Mouse (Mus musculus): Measurements from ENCODE around the gene Dmrtc2. TPM values are rescaled to one million over a fixed set of nuclear protein-coding genes. Genes with fewer than 3 reads are reported as not detected.
"Not testable (repeated sequence)": the region's sequence is repeated elsewhere in the genome, so short reads cannot be mapped to it uniquely, and the experiment has no call there.

Gene Dmrtc2
- total and polyA plus RNA-seq, 3 experiments = not detected

DNA sequence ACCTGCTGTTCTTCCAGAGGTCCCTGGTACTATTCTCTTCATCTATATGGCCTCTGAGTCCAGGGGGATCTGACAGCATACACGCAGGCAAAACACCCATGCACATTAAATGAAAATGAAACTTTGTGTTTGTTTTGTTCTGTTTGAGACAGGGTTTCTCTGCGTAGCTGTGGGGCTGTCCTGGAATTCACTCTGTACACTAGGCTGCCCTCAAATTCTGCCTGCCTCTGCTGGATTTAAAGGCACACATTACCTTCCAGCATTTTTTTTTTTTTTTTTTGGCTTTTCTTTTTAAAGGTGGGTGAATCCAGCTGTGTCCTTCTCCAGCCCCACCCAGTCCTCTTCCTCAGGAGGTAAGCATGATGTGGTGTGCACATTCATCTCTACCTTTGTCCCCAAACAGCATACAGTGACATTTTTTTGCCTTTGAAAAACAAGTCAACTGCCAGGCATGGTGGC lies 22.3 kb downstream of the Dmrtc2 start:
- no peak for DNase-seq (ENCODE audit: low read depth, low spot score)
- Histone ChIP-seq H3K4me3 (ENCODE audit: control insufficient read depth in 1 of 2, insufficient read depth in 1 of 2, low read depth in 2 of 2, low read length in 2 of 2) (no peak overlapping the region), H3K27me3 (ENCODE audit: control insufficient read depth in 1 of 2, insufficient read depth in 2 of 2, low read length in 2 of 2) (no peaks in the 10 kb centered on the region), H3K27ac (ENCODE audit: control insufficient read depth, low read depth, low read length) (no peak overlapping the region), H3K9me3 (replicated peaks; ENCODE audit: insufficient read depth, low read length) (no peaks in the 10 kb centered on the region), H3K4me1 (ENCODE audit: control insufficient read depth in 1 of 2, insufficient read depth in 2 of 2, low read length in 2 of 2) (peaks cover 0 to 6% of the 10 kb centered on the region in 2 experiments; a peak in 2 of 4 replicates), H3K36me3 (ENCODE audit: control insufficient read depth in 1 of 2, insufficient read depth in 2 of 2, low read length in 2 of 2) (peaks cover 4 to 8% of the 10 kb centered on the region in 2 experiments), H3K79me2 (ENCODE audit: control insufficient read depth, insufficient read depth, low read length, poor library complexity) (peaks cover 9% of the 10 kb centered on the region), H3K9ac (ENCODE audit: control insufficient read depth, low read depth, low read length, poor library complexity, severe bottlenecking) (no peak overlapping the region)
- TF ChIP-seq NELFE (IDR thresholded peaks at IDR 0.05; ENCODE audit: low read depth, low read length) (no peak), RCOR1 (IDR thresholded peaks at IDR 0.05; ENCODE audit: low read depth, low read length) (no peak), MAX (IDR thresholded peaks at IDR 0.05; ENCODE audit: low read length) (no peak), MXI1 (IDR thresholded peaks at IDR 0.05; ENCODE audit: low read depth, low read length) (no peak), EP300 (IDR thresholded peaks at IDR 0.05; ENCODE audit: low read depth in 1 of 2, low read length in 2 of 2) (no peak), ELF1 (IDR thresholded peaks at IDR 0.05; ENCODE audit: low read depth, low read length) (no peak), POLR2AphosphoS2 (IDR thresholded peaks at IDR 0.05; ENCODE audit: low read length) (no peak), CTCF (IDR thresholded peaks at IDR 0.05 in 2 of 3, conservative IDR thresholded peaks at IDR 0.05 in 1 of 3; ENCODE audit: control insufficient read depth in 1 of 3, insufficient read depth in 1 of 3, low read depth in 2 of 3, low read length in 3 of 3, poor library complexity in 1 of 3, severe bottlenecking in 1 of 3) (no peak), E2F4 (IDR thresholded peaks at IDR 0.05; ENCODE audit: borderline replicate concordance, low read depth, low read length) (no peak), ZC3H11A (IDR thresholded peaks at IDR 0.05; ENCODE audit: low read depth, low read length) (no peak), MAFK (IDR thresholded peaks at IDR 0.05; ENCODE audit: borderline replicate concordance, low read depth, low read length) (no peak), ETS1 (IDR thresholded peaks at IDR 0.05; ENCODE audit: low read depth, low read length) (no peak), HCFC1 (IDR thresholded peaks at IDR 0.05; ENCODE audit: low read depth, low read length) (no peak), CHD1 (IDR thresholded peaks at IDR 0.05; ENCODE audit: low read depth, low read length) (no peak)

DNA sequence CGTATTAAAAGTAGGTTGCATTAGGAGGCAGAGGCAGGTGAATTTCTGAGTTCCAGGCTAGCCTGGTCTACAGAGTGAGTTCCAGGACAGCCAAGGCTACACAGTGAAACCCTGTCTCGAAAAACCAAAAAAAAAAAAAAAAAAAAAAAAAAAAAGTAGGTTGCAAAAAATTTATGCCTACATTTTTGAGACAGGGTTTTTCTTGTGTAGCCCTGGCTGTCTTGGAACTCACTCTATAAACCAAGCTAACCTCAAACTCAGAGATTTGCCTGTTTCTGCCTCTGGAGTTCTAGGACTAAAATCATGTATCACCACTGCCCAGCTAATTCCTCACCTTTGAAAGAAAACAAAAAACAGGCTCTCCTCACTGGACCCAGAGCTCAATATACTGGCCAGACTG lies 25.9 kb downstream of the Dmrtc2 start:
- not testable (repeated sequence) for H3K9me3 ChIP-seq (replicated peaks; ENCODE audit: insufficient read depth, low read length)

DNA sequence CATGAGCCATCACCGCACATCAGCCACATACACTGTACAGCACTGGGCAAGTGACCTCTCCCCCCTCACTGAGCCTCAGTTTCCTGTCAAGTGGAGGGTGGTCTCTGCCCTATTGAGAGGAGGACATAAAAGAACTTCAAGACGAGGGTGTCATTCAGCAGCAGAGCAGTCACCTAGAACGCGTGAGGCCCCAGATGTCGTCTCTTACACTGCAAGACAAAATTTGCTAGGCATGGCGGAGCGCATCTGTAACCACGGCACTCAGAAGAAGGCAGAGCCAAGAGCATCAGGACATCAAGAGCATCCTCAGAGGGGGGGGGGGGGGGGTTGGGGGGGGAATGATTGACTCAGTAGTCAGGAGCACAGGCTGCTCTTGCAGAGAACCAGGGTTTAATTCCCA lies 26.4 kb downstream of the Dmrtc2 start:
- no peak for TF ChIP-seq RCOR1 (IDR thresholded peaks at IDR 0.05; ENCODE audit: low read depth, low read length)
- no peak for TF ChIP-seq MXI1 (IDR thresholded peaks at IDR 0.05; ENCODE audit: low read depth, low read length)
- TF ChIP-seq ZNF384 (IDR thresholded peaks at IDR 0.05; ENCODE audit: low read depth, low read length) = no peak
- TF ChIP-seq TBP (IDR thresholded peaks at IDR 0.05; ENCODE audit: low read depth, low read length) = no peak
- no peak for TF ChIP-seq GATA1 (IDR thresholded peaks at IDR 0.05; ENCODE audit: low read depth, low read length)
- TF ChIP-seq UBTF (IDR thresholded peaks at IDR 0.05; ENCODE audit: borderline replicate concordance, insufficient read depth, low read depth, low read length) = no peak
- TF ChIP-seq ZMIZ1 (IDR thresholded peaks at IDR 0.05; ENCODE audit: low read depth, low read length) = no peak
- TF ChIP-seq NRF1 (IDR thresholded peaks at IDR 0.05; ENCODE audit: insufficient read depth, low read depth, low read length, poor library complexity, severe bottlenecking) = no peak
- TF ChIP-seq SMC3 (IDR thresholded peaks at IDR 0.05; ENCODE audit: low read depth, low read length) = no peak
- TF ChIP-seq HCFC1 (IDR thresholded peaks at IDR 0.05; ENCODE audit: low read depth, low read length) = no peak
- no peak for TF ChIP-seq JUND (IDR thresholded peaks at IDR 0.05; ENCODE audit: low read depth, low read length)
- TF ChIP-seq MAX (IDR thresholded peaks at IDR 0.05; ENCODE audit: low read length) = no peak
- no peak for TF ChIP-seq GABPA (IDR thresholded peaks at IDR 0.05; ENCODE audit: low read depth, low read length)
- no peak for TF ChIP-seq CHD2 (IDR thresholded peaks at IDR 0.05; ENCODE audit: low read length)
- no peak for TF ChIP-seq RAD21 (IDR thresholded peaks at IDR 0.05; ENCODE audit: low read depth, low read length)
- TF ChIP-seq MYB (IDR thresholded peaks at IDR 0.05; ENCODE audit: low read depth, low read length) = no peak
- Histone ChIP-seq H3K79me2 (ENCODE audit: control insufficient read depth, insufficient read depth, low read length, poor library complexity) (no peaks in the 10 kb centered on the region), H3K27me3 (ENCODE audit: control insufficient read depth in 1 of 2, insufficient read depth in 2 of 2, low read length in 2 of 2) (no peaks in the 10 kb centered on the region), H3K9ac (ENCODE audit: control insufficient read depth, low read depth, low read length, poor library complexity, severe bottlenecking) (no peak overlapping the region), H3K4me3 (ENCODE audit: control insufficient read depth in 1 of 2, insufficient read depth in 1 of 2, low read depth in 2 of 2, low read length in 2 of 2) (no peak overlapping the region), H3K27ac (ENCODE audit: control insufficient read depth, low read depth, low read length) (no peak overlapping the region), H3K4me1 (ENCODE audit: control insufficient read depth in 1 of 2, insufficient read depth in 2 of 2, low read length in 2 of 2) (peaks cover 0 to 8% of the 10 kb centered on the region in 2 experiments; a peak in 2 of 4 replicates), H3K9me3 (replicated peaks; ENCODE audit: insufficient read depth, low read length) (no peaks in the 10 kb centered on the region), H3K36me3 (ENCODE audit: control insufficient read depth in 1 of 2, insufficient read depth in 2 of 2, low read length in 2 of 2) (peaks cover 0 to 3% of the 10 kb centered on the region in 2 experiments; a peak in 2 of 4 replicates)
- no peak for DNase-seq (ENCODE audit: low read depth, low spot score)

More for the DNA sequence above, 25.9 kb downstream of the Dmrtc2 start:
- H3K27ac ChIP-seq (ENCODE audit: control insufficient read depth, low read depth, low read length); DNase-seq (ENCODE audit: low read depth, low spot score); H3K4me1 ChIP-seq (ENCODE audit: control insufficient read depth in 1 of 2, insufficient read depth in 2 of 2, low read length in 2 of 2); H3K36me3 ChIP-seq (ENCODE audit: control insufficient read depth in 1 of 2, insufficient read depth in 2 of 2, low read length in 2 of 2); H3K9ac ChIP-seq (ENCODE audit: control insufficient read depth, low read depth, low read length, poor library complexity, severe bottlenecking); H3K27me3 ChIP-seq (ENCODE audit: control insufficient read depth in 1 of 2, insufficient read depth in 2 of 2, low read length in 2 of 2); H3K79me2 ChIP-seq (ENCODE audit: control insufficient read depth, insufficient read depth, low read length, poor library complexity); H3K4me3 ChIP-seq (ENCODE audit: control insufficient read depth in 1 of 2, insufficient read depth in 1 of 2, low read depth in 2 of 2, low read length in 2 of 2): not testable (repeated sequence)
- 0 out of 2 replicates have a peak, but pooled peaks have one; percentile 10 for TF ChIP-seq ZNF384 (IDR thresholded peaks at IDR 0.05; ENCODE audit: low read depth, low read length)

Data from MEL (cell line).